Mouse (Mus musculus) heart, postnatal 0 days (tissue): ENCODE results near the gene Bcr. TPM values are rescaled to one million over a fixed set of nuclear protein-coding genes. Genes with fewer than 3 reads are reported as not detected.

ENCODE experiments used
- ATAC-seq: fragments of 200-750 bp; cut with Nextera tagmentation; 2 replicates; pipeline ENCODE4 v1.8.0; 2017; ENCODE audit warnings: low read depth, moderate number of reproducible peaks, moderate library complexity; ENCODE audit not compliant: insufficient read depth
- DNase-seq: peaks from one replicate; pipeline ENCODE4 v3.0.0-alpha.2; 2016; ENCODE audit warnings: low spot score
- H3K27ac ChIP-seq: fragments of 300-500 bp; sonication (generic); 2 replicates; pipeline ENCODE4 v1.5.1; 2014; ENCODE audit warnings: low read depth, mild to moderate bottlenecking
- H3K27me3 ChIP-seq: fragments of 300-500 bp; sonication (generic); 2 replicates; pipeline ENCODE4 v1.6.1; 2014; ENCODE audit warnings: low read length, mixed read lengths; ENCODE audit not compliant: control insufficient read depth, insufficient read depth
- H3K36me3 ChIP-seq: fragments of 300-500 bp; sonication (generic); replicated peaks from 2 replicates; pipeline ENCODE4 v1.6.1; 2014; ENCODE audit warnings: low read length, mixed read lengths; ENCODE audit not compliant: control insufficient read depth, insufficient read depth
- H3K4me1 ChIP-seq: fragments of 300-500 bp; sonication (generic); 2 replicates; pipeline ENCODE4 v1.6.1; 2014; ENCODE audit warnings: antibody characterized with exemption; ENCODE audit not compliant: control insufficient read depth, insufficient read depth
- H3K4me2 ChIP-seq: fragments of 300-500 bp; sonication (generic); 2 replicates; pipeline ENCODE4 v1.6.1; 2014; ENCODE audit warnings: low read depth, mild to moderate bottlenecking, low read length, moderate library complexity
- H3K4me3 ChIP-seq: fragments of 300-500 bp; sonication (generic); 2 replicates; pipeline ENCODE4 v1.5.1; 2014; ENCODE audit warnings: low read depth, low read length
- H3K9ac ChIP-seq: fragments of 300-500 bp; sonication (generic); replicated peaks from 2 replicates; pipeline ENCODE4 v1.6.1; 2014; ENCODE audit warnings: low read depth, low read length, mixed read lengths
- H3K9me3 ChIP-seq: fragments of 300-500 bp; sonication (generic); replicated peaks from 2 replicates; pipeline ENCODE4 v1.6.1; 2016; ENCODE audit warnings: low read length; ENCODE audit not compliant: control insufficient read depth
- CTCF ChIP-seq: IDR thresholded peaks from 2 replicates; pipeline ENCODE4 v1.5.1; 2016; ENCODE audit warnings: antibody characterized with exemption, control low read depth, low read depth
- EP300 ChIP-seq: IDR thresholded peaks from 2 replicates; pipeline ENCODE4 v1.6.1; 2016; ENCODE audit warnings: antibody characterized with exemption, low read depth
- WGBS: fragments of 180-500 bp; shearing (Covaris S2); extraction: QIAGEN DNeasy Blood & Tissue Kit; methylation state at CpG from one replicate; pipeline ENCODE4 v1.1.7; 2014; 5-methylcytosine and 5-hydroxymethylcytosine counted together
- polyA plus RNA-seq: library from polyadenylated mRNA; unstranded; fragments of >200 nt; fragmentation: Nextera tagmentation; extraction: Ambion mirVana; gene quantifications from 2 replicates; pipeline ENCODE4 v1.2.1, GENCODE M21; 2015
- total RNA-seq: library from RNA; depleted of rRNA; stranded (reverse); fragments of >200 nt; gene quantifications from 2 replicates; pipeline ENCODE4 v1.2.3, GENCODE M21; 2014; ENCODE audit warnings: low replicate concordance

Gene Bcr
- total and polyA plus RNA-seq, 2 experiments from 2014 or later = 9.3 to 12.1 TPM

GRCm38 (mm10) chr10:75176494-75176893, 116.1 kb downstream of the Bcr start:
- WGBS = 62% methylated on average over 8 of the region's 8 CpGs
- DNase-seq (no peak), ATAC-seq (peak; percentile 5; the same call in 1 of the 2 replicates)
- TF ChIP-seq EP300 (no peak), CTCF (no peak)
- Histone ChIP-seq H3K4me1 (peaks cover 13% of the 10 kb centered on the region), H3K9me3 (no peaks in the 10 kb centered on the region), H3K36me3 (peaks cover 48% of the 10 kb centered on the region), H3K4me2 (no peak overlapping the region), H3K27ac (peak overlapping the region; percentile 52; the same call in 1 of the 2 replicates), H3K9ac (no peak overlapping the region), H3K4me3 (no peak overlapping the region), H3K27me3 (no peaks in the 10 kb centered on the region)

GRCm38 (mm10) chr10:75178911-75179310, 118.5 kb downstream of the Bcr start:
- Histone ChIP-seq H3K9ac (no peak overlapping the region), H3K4me2 (no peak overlapping the region), H3K4me3 (no peak overlapping the region), H3K27ac (no peak overlapping the region), H3K4me1 (peaks cover 8% of the 10 kb centered on the region), H3K27me3 (no peaks in the 10 kb centered on the region), H3K9me3 (no peaks in the 10 kb centered on the region), H3K36me3 (peaks cover 49% of the 10 kb centered on the region)
- TF ChIP-seq CTCF (no peak), EP300 (no peak)
- DNase-seq (no peak), ATAC-seq (no peak)
- 82% methylated on average over 5 of the region's 5 CpGs for WGBS

- 32% methylated on average over 14 of the region's 14 CpGs for WGBS
- peak; percentile 91 for TF ChIP-seq CTCF
- no peak for TF ChIP-seq EP300
- H3K9me3 ChIP-seq = no peaks in the 10 kb centered on the region
- no peak overlapping the region for H3K4me3 ChIP-seq
- peak; percentile 61 for DNase-seq
- no peaks in the 10 kb centered on the region for H3K27me3 ChIP-seq
- peaks cover 48% of the 10 kb centered on the region for H3K36me3 ChIP-seq
- H3K27ac ChIP-seq = no peak overlapping the region
- no peak overlapping the region for H3K4me2 ChIP-seq
- peaks cover 1% of the 10 kb centered on the region; the same call in 1 of the 2 replicates for H3K4me1 ChIP-seq
- H3K9ac ChIP-seq = no peak overlapping the region
- no peak for ATAC-seq
Observed at GRCm38 (mm10) chr10:75182151-75182774, 121.9 kb downstream of the Bcr start.

- Histone ChIP-seq H3K4me1 (peaks cover 4% of the 10 kb centered on the region; the same call in 1 of the 2 replicates), H3K36me3 (peaks cover 23% of the 10 kb centered on the region), H3K9ac (no peak overlapping the region), H3K4me2 (no peak overlapping the region), H3K4me3 (no peak overlapping the region), H3K9me3 (no peaks in the 10 kb centered on the region), H3K27ac (no peak overlapping the region), H3K27me3 (no peaks in the 10 kb centered on the region)
- ATAC-seq (no peak), DNase-seq (no peak)
- TF ChIP-seq EP300 (no peak), CTCF (no peak)
- 89% methylated on average over 9 of the region's 9 CpGs for WGBS
Observed at GRCm38 (mm10) chr10:75184826-75185225, 124.4 kb downstream of the Bcr start.

- no peaks in the 10 kb centered on the region for H3K9me3 ChIP-seq
- DNase-seq (no peak), ATAC-seq (no peak)
- 26% methylated on average over 6 of the region's 6 CpGs for WGBS
- no peak overlapping the region for H3K4me2 ChIP-seq
- no peak overlapping the region for H3K27ac ChIP-seq
- peaks cover 6% of the 10 kb centered on the region for H3K36me3 ChIP-seq
- H3K4me1 ChIP-seq = peaks cover 4% of the 10 kb centered on the region; the same call in 1 of the 2 replicates
- H3K4me3 ChIP-seq = no peak overlapping the region
- no peak for TF ChIP-seq CTCF
- no peak for TF ChIP-seq EP300
- no peak overlapping the region for H3K9ac ChIP-seq
- H3K27me3 ChIP-seq = no peaks in the 10 kb centered on the region
Observed at GRCm38 (mm10) chr10:75186551-75186950, 126.2 kb downstream of the Bcr start.
